Comparison of ENCODE assay signal across 13 mouse cellular contexts in the genomic region with DNA sequence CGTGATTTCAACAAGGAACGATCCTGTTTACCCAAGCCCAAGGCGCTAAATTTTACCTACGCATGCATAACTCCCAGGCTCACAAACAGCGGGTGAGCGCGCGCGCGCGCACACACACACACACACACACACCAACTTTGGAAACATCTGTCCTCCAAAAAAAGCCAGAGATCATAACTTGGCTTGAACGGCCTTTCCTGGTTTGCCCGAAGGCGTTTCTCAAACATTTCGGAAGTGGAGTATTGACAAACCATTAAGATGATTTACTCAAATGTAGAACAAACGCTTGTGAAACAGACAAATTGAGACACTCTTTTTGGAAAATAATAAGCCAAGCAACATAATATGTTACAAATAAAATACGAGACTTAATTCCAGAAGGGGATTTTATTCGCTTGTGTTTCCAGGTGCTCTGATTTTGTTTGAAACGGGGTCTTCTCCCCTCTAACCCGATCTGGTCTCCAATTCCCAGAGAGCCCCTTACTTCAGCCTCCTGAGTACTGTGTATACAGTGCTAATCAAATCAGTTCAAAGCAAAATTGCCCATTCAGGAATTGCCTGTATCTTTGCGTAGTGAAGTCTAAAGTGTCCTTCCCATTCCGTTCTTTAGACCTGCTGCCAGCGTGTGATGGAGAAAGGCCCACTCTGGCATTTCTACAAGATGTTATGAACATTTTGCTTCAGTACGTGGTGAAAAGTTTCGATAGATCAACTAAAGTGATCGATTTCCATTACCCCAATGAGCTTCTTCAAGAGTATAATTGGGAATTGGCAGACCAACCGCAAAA. TPM values are rescaled to one million over a fixed set of nuclear protein-coding genes. Genes with fewer than 3 reads are reported as not detected.
A peak's percentile ranks its signal among the peaks of the same experiment; 100 is the strongest.
DNase-seq lines count a peak whose midpoint lies in the region; ATAC-seq lines count a peak whose summit lies in the region.
"Had no signal": no experiment of that assay in that cellular context is flagged by ENCODE, and none has a peak within 500 bp of the region (broad histone marks: within the 10 kb centered on the region; RNA-seq: fewer than 3 reads in every experiment).

No protein-coding gene starts in this region.

- DNase-seq in embryo, embryonic 10.5 days (ENCODE audit: low spot score): peak; percentile 56
- no peak for DNase-seq in embryo, embryonic 10 days (ENCODE audit: low spot score)
- peak; percentile 38 for DNase-seq in hindbrain, embryonic 14.5 days (ENCODE audit: low spot score)
- peak; percentile 42 for DNase-seq in neural tube, embryonic 10.5 days (ENCODE audit: extremely low spot score, low spot score)
- DNase-seq in ovary, postnatal 14 days (ENCODE audit: low spot score): no peak
- no peak for DNase-seq in lung, postnatal 25 days (ENCODE audit: low spot score)
- DNase-seq: gastrocnemius, postnatal 25 days; left cerebral cortex, postnatal 4 days had no signal

- peaks cover 97% of the 10 kb centered on the region for H3K27me3 ChIP-seq in embryonic facial prominence, embryonic 13.5 days
- H3K27me3 ChIP-seq in hindbrain, embryonic 14.5 days (ENCODE audit: control insufficient read depth, insufficient read depth, low read length): peaks cover 63% of the 10 kb centered on the region
- H3K27me3 ChIP-seq in kidney, embryonic 15.5 days: peaks cover 94% of the 10 kb centered on the region

- no peak overlapping the region for H3K27ac ChIP-seq in embryonic facial prominence, embryonic 13.5 days
- H3K27ac ChIP-seq in hindbrain, embryonic 14.5 days: peak overlapping the region; percentile 96
- no peak overlapping the region for H3K27ac ChIP-seq in kidney, embryonic 15.5 days

- no peaks in the 10 kb centered on the region for H3K9me3 ChIP-seq in embryonic facial prominence, embryonic 13.5 days
- H3K9me3 ChIP-seq in hindbrain, embryonic 14.5 days (ENCODE audit: control insufficient read depth, low read length): no peaks in the 10 kb centered on the region
- H3K9me3 ChIP-seq in kidney, embryonic 15.5 days (replicated peaks): no peaks in the 10 kb centered on the region

- 0 out of 2 replicates have a peak overlapping the region, but pooled peaks have one; percentile 41 for H3K4me3 ChIP-seq in embryonic facial prominence, embryonic 13.5 days
- H3K4me3 ChIP-seq in hindbrain, embryonic 14.5 days (replicated peaks; ENCODE audit: low read length): peak overlapping the region; percentile 56
- no peak overlapping the region for H3K4me3 ChIP-seq in kidney, embryonic 15.5 days (replicated peaks)

- H3K4me1 ChIP-seq in embryonic facial prominence, embryonic 13.5 days: peaks cover 20% of the 10 kb centered on the region
- H3K4me1 ChIP-seq in hindbrain, embryonic 14.5 days (replicated peaks; ENCODE audit: control insufficient read depth, insufficient read depth, low read length): peaks cover 37% of the 10 kb centered on the region
- peaks cover 24% of the 10 kb centered on the region for H3K4me1 ChIP-seq in kidney, embryonic 15.5 days

- H3K9ac ChIP-seq in embryonic facial prominence, embryonic 13.5 days: no peak overlapping the region
- peak overlapping the region; percentile 86 for H3K9ac ChIP-seq in hindbrain, embryonic 14.5 days
- H3K9ac ChIP-seq in kidney, embryonic 15.5 days: no peak overlapping the region

- ATAC-seq in embryonic facial prominence, embryonic 13.5 days (ENCODE audit: insufficient number of reproducible peaks, insufficient read depth, low FRiP score, low TSS enrichment, low read depth): no peak
- no peak for ATAC-seq in hindbrain, embryonic 14.5 days (ENCODE audit: low FRiP score)
- no peak for ATAC-seq in kidney, embryonic 15.5 days (replicated peaks; ENCODE audit: low FRiP score)
- ATAC-seq: lung, postnatal 0 days; Patski had no signal

- peak overlapping the region; percentile 69 for H3K4me2 ChIP-seq in embryonic facial prominence, embryonic 13.5 days
- H3K4me2 ChIP-seq in hindbrain, embryonic 14.5 days (replicated peaks): peak overlapping the region; percentile 85
- no peak overlapping the region for H3K4me2 ChIP-seq in kidney, embryonic 15.5 days

- H3K36me3 ChIP-seq in embryonic facial prominence, embryonic 13.5 days: no peaks in the 10 kb centered on the region
- H3K36me3 ChIP-seq in hindbrain, embryonic 14.5 days (replicated peaks; ENCODE audit: control insufficient read depth, insufficient read depth): no peaks in the 10 kb centered on the region
- no peaks in the 10 kb centered on the region for H3K36me3 ChIP-seq in kidney, embryonic 15.5 days

- WGBS in embryonic facial prominence, embryonic 13.5 days: 2% methylated on average over 27 of the region's 27 CpGs
- 4% methylated on average over 27 of the region's 27 CpGs for WGBS in hindbrain, embryonic 14.5 days
- 3% methylated on average over 27 of the region's 27 CpGs for WGBS in kidney, embryonic 15.5 days

RNA-seq across cellular contexts. Expression of a gene that starts 2.4 kb away (rescaled TPM):
- 0.41 and 0.96 TPM in 2 replicates for polyA plus RNA-seq in embryonic facial prominence, embryonic 13.5 days (2015; fragmentation: Nextera tagmentation; extraction: Ambion mirVana)
- 34.7 and 35.1 TPM in 2 replicates for polyA plus RNA-seq in hindbrain, embryonic 14.5 days (2014; fragmentation: Nextera tagmentation; extraction: Ambion mirVana)
- polyA plus RNA-seq in kidney, embryonic 15.5 days (2015; fragmentation: Nextera tagmentation; extraction: Ambion mirVana): 0.08 and 0.15 TPM in 2 replicates
- polyA plus RNA-seq: kidney, embryonic 14.5 days; lung, postnatal 0 days; Patski had no signal

Comparison
In these comparisons a context has a peak if more than half of its experiments do, and no peak if none do; other contexts are left out.
1. DNase-seq: peak in embryo, embryonic 10.5 days (single experiment), hindbrain, embryonic 14.5 days (single experiment) and neural tube, embryonic 10.5 days (single experiment); none in embryo, embryonic 10 days (single experiment), ovary, postnatal 14 days (single experiment) and lung, postnatal 25 days (single experiment).
2. RNA of a gene that starts 2.4 kb away (polyA plus RNA-seq): 34.7 to 35.1 TPM in hindbrain, embryonic 14.5 days; 0.41 to 0.96 TPM in embryonic facial prominence, embryonic 13.5 days and 0.08 to 0.15 TPM in kidney, embryonic 15.5 days; every median in the first group is over 10 times any median in the second.